Mouse (Mus musculus) stomach, postnatal 0 days (tissue): ENCODE results near the gene Naa15.
A peak's percentile ranks its signal among the peaks of the same experiment; 100 is the strongest.

Source experiments
- CTCF ChIP-seq: IDR thresholded peaks from 2 replicates; pipeline ENCODE4 v1.5.1; 2016; ENCODE audit warnings: antibody characterized with exemption, low read depth, mild to moderate bottlenecking, moderate library complexity
- EP300 ChIP-seq: optimal IDR thresholded peaks from 2 replicates; pipeline ENCODE3; 2016; ENCODE audit warnings: antibody characterized with exemption

DNA sequence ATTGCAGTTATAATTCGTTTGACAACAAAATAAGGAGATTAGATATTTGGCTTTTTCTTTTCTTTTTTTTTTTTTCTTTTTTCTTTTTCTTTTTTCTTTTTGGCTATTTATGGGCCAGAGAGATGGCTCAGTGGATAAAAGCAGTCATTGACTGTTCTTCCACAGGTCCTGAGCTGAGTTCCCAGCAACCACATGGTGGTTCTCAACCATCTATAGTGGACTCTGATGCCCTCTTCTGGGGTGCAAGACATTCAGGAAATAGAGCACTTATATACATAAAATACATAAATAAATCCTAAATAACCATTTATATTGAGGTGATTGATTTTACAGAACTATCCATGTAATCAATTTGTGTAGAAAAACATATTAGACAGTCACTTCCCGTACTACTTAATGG, 2.5 kb downstream of the Naa15 start:
- TF ChIP-seq CTCF (peak; percentile 19; the same call in 1 of the 2 replicates), EP300 (no peak)
